Mouse (Mus musculus): ENCODE results near the gene Wfdc9. TPM values are rescaled to one million over a fixed set of nuclear protein-coding genes. Genes with fewer than 3 reads are reported as not detected.

Wfdc9 gene
- polyA plus RNA-seq (2015; fragmentation: Nextera tagmentation; extraction: Ambion mirVana), result not detected in 2 replicates

DNA sequence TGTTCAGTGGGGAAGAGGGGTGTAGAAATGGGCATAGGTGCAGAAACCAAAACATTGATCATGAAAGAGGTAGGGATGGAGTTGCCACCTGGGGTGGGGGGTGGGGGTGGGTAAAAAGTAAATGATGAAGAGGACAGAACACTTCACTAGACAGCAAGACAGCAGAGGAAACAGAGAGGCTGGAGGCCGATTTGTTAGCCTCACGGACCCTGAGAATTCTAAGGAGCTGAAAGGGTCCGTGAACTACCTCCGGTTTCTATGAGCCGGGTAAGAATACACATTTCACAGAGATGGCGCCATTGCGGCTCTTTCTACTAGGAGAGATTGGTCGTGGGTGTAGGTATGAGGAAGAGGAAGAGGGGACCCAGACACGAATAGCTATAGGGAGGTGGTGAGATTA is at the start of gene Wfdc9:
TSS of gene Wfdc9 (minus strand) at position 101 of the 400 bp plus-strand sequence.
- Histone ChIP-seq H3K36me3 (ENCODE audit: control insufficient read depth, insufficient read depth, low read length) (no peaks in the 10 kb centered on the region), H3K27ac (ENCODE audit: low read length) (no peak within 1 kb of the TSS), H3K9me3 (replicated peaks; ENCODE audit: control insufficient read depth, low read length, poor library complexity, severe bottlenecking) (no peaks in the 10 kb centered on the region), H3K4me2 (ENCODE audit: low read length) (no peak within 1 kb of the TSS), H3K4me1 (ENCODE audit: control insufficient read depth, insufficient read depth, low read length) (no peaks in the 10 kb centered on the region), H3K27me3 (ENCODE audit: control insufficient read depth, insufficient read depth, low read depth, low read length) (no peaks in the 10 kb centered on the region), H3K9ac (ENCODE audit: low read depth, low read length) (no peak within 1 kb of the TSS), H3K4me3 (ENCODE audit: low read depth, low read length) (no peak within 1 kb of the TSS)
- 79% methylated on average over 9 of the region's 9 CpGs for WGBS
- no peak for ATAC-seq

DNA sequence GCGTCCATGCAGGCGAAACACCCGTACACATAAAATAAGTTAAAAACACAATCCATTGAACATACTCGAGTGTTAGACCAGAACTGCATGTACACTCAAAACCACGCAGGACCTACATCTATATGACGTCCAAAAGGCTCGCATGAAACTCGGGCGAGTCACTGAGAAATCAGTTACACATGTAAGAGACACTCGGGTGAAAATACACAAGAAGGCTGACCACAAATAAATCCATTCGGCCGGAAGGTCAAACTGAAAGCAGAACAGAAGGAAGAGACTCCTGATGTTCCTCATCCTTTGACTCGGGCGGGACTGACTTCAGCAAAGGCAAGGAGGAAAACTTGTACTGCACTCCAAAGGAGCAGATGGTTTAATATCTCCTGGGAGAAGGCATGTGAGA is 49.6 kb upstream of the Wfdc9 start:
- H3K36me3 ChIP-seq (ENCODE audit: control insufficient read depth, insufficient read depth, low read length), result no peaks in the 10 kb centered on the region
- H3K4me3 ChIP-seq (ENCODE audit: low read depth, low read length), result no peak overlapping the region
- WGBS, result 92% methylated on average over 14 of the region's 14 CpGs
- no peaks in the 10 kb centered on the region for H3K9me3 ChIP-seq (replicated peaks; ENCODE audit: control insufficient read depth, low read length, poor library complexity, severe bottlenecking)
- no peak overlapping the region for H3K4me2 ChIP-seq (ENCODE audit: low read length)
- no peak overlapping the region for H3K9ac ChIP-seq (ENCODE audit: low read depth, low read length)
- no peaks in the 10 kb centered on the region for H3K27me3 ChIP-seq (ENCODE audit: control insufficient read depth, insufficient read depth, low read depth, low read length)
- H3K27ac ChIP-seq (ENCODE audit: low read length), result no peak overlapping the region
- ATAC-seq, result no peak
- no peaks in the 10 kb centered on the region for H3K4me1 ChIP-seq (ENCODE audit: control insufficient read depth, insufficient read depth, low read length)

GRCm38 (mm10) chr2:164705328-164705727 is 48.9 kb upstream of the Wfdc9 start:
- Histone ChIP-seq H3K27ac (ENCODE audit: low read length) (no peak overlapping the region), H3K4me2 (ENCODE audit: low read length) (no peak overlapping the region), H3K4me1 (ENCODE audit: control insufficient read depth, insufficient read depth, low read length) (no peaks in the 10 kb centered on the region), H3K36me3 (ENCODE audit: control insufficient read depth, insufficient read depth, low read length) (no peaks in the 10 kb centered on the region), H3K9ac (ENCODE audit: low read depth, low read length) (no peak overlapping the region), H3K4me3 (ENCODE audit: low read depth, low read length) (no peak overlapping the region), H3K9me3 (replicated peaks; ENCODE audit: control insufficient read depth, low read length, poor library complexity, severe bottlenecking) (no peaks in the 10 kb centered on the region), H3K27me3 (ENCODE audit: control insufficient read depth, insufficient read depth, low read depth, low read length) (no peaks in the 10 kb centered on the region)
- 91% methylated on average over 6 of the region's 6 CpGs for WGBS
- ATAC-seq, result no peak

DNA sequence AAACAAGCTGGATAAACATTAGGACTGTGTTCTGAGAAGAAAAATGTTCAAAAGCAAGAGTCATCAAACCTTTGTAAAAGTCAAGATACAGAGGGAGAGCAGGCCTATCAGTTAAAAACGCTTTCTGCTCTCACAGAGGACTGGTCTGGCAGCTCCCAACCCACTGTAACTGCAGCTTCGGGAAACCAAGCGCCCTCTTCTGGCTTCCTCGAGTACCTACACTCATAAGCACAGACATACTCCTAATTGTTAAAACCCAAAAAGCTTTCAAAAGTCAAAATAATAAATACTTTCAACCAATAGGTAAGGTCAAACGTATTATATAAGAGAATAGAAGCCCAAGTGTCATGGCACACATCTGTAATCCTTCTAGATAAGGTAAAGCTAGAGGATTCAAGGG is 47.9 kb upstream of the Wfdc9 start:
- no peak overlapping the region for H3K4me3 ChIP-seq (ENCODE audit: low read depth, low read length)
- H3K9me3 ChIP-seq (replicated peaks; ENCODE audit: control insufficient read depth, low read length, poor library complexity, severe bottlenecking), result no peaks in the 10 kb centered on the region
- WGBS, result 81% methylated on average over 5 of the region's 5 CpGs
- no peak overlapping the region for H3K9ac ChIP-seq (ENCODE audit: low read depth, low read length)
- H3K4me1 ChIP-seq (ENCODE audit: control insufficient read depth, insufficient read depth, low read length), result no peaks in the 10 kb centered on the region
- ATAC-seq, result no peak
- H3K27ac ChIP-seq (ENCODE audit: low read length), result no peak overlapping the region
- H3K27me3 ChIP-seq (ENCODE audit: control insufficient read depth, insufficient read depth, low read depth, low read length), result no peaks in the 10 kb centered on the region
- H3K4me2 ChIP-seq (ENCODE audit: low read length), result no peak overlapping the region
- H3K36me3 ChIP-seq (ENCODE audit: control insufficient read depth, insufficient read depth, low read length), result no peaks in the 10 kb centered on the region

GRCm38 (mm10) chr2:164701761-164702160 is 45.4 kb upstream of the Wfdc9 start:
- Histone ChIP-seq H3K27ac (ENCODE audit: low read length) (no peak overlapping the region), H3K27me3 (ENCODE audit: control insufficient read depth, insufficient read depth, low read depth, low read length) (no peaks in the 10 kb centered on the region), H3K4me1 (ENCODE audit: control insufficient read depth, insufficient read depth, low read length) (no peaks in the 10 kb centered on the region), H3K4me2 (ENCODE audit: low read length) (no peak overlapping the region), H3K36me3 (ENCODE audit: control insufficient read depth, insufficient read depth, low read length) (no peaks in the 10 kb centered on the region), H3K9ac (ENCODE audit: low read depth, low read length) (no peak overlapping the region), H3K9me3 (replicated peaks; ENCODE audit: control insufficient read depth, low read length, poor library complexity, severe bottlenecking) (no peaks in the 10 kb centered on the region), H3K4me3 (ENCODE audit: low read depth, low read length) (no peak overlapping the region)
- ATAC-seq, result no peak
- WGBS, result 94% methylated on average over 5 of the region's 5 CpGs

GRCm38 (mm10) chr2:164700959-164701358 is 44.6 kb upstream of the Wfdc9 start:
- WGBS, result 82% methylated on average over 5 of the region's 5 CpGs

DNA sequence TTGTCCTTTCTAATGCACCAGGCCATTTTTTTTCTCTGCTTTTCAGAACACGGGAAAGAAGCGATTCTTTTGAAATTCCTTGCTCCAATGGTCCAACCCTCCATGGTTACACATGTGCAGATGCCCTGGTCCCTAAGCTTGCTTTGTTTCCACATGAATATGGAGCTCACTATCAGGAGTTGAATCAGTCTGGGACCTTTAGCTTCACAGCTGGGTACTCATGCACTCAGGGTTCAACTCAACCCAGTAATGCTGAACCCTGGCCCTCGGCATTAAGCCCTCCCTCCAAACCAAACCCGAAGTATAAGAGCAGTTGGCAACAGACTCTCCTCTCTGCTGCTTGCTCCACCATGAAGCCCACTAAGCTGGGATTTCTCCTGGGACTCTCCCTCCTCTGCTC is 41.8 kb upstream of the Wfdc9 start, which contains the start of gene Spint4:
TSS of gene Spint4 (plus strand) at position 301 of the 400 bp plus-strand sequence.
- H3K27me3 ChIP-seq (ENCODE audit: control insufficient read depth, insufficient read depth, low read depth, low read length), result no peaks in the 10 kb centered on the region
- no peak for ATAC-seq
- H3K4me1 ChIP-seq (ENCODE audit: control insufficient read depth, insufficient read depth, low read length), result no peaks in the 10 kb centered on the region
- H3K9me3 ChIP-seq (replicated peaks; ENCODE audit: control insufficient read depth, low read length, poor library complexity, severe bottlenecking), result no peaks in the 10 kb centered on the region
- no peaks in the 10 kb centered on the region for H3K36me3 ChIP-seq (ENCODE audit: control insufficient read depth, insufficient read depth, low read length)
- H3K4me3 ChIP-seq (ENCODE audit: low read depth, low read length), result no peak within 1 kb of the TSS
- no peak within 1 kb of the TSS for H3K9ac ChIP-seq (ENCODE audit: low read depth, low read length)
- WGBS, result 70% methylated on average over 4 of the region's 4 CpGs
- no peak within 1 kb of the TSS for H3K27ac ChIP-seq (ENCODE audit: low read length)
- H3K4me2 ChIP-seq (ENCODE audit: low read length), result no peak within 1 kb of the TSS

More at GRCm38 (mm10) chr2:164700959-164701358, 44.6 kb upstream of the Wfdc9 start:
- Histone ChIP-seq H3K9ac (ENCODE audit: low read depth, low read length) (no peak overlapping the region), H3K4me1 (ENCODE audit: control insufficient read depth, insufficient read depth, low read length) (no peaks in the 10 kb centered on the region), H3K4me2 (ENCODE audit: low read length) (no peak overlapping the region), H3K27ac (ENCODE audit: low read length) (no peak overlapping the region), H3K27me3 (ENCODE audit: control insufficient read depth, insufficient read depth, low read depth, low read length) (no peaks in the 10 kb centered on the region), H3K4me3 (ENCODE audit: low read depth, low read length) (no peak overlapping the region), H3K9me3 (replicated peaks; ENCODE audit: control insufficient read depth, low read length, poor library complexity, severe bottlenecking) (no peaks in the 10 kb centered on the region), H3K36me3 (ENCODE audit: control insufficient read depth, insufficient read depth, low read length) (no peaks in the 10 kb centered on the region)
- ATAC-seq, result no peak

DNA sequence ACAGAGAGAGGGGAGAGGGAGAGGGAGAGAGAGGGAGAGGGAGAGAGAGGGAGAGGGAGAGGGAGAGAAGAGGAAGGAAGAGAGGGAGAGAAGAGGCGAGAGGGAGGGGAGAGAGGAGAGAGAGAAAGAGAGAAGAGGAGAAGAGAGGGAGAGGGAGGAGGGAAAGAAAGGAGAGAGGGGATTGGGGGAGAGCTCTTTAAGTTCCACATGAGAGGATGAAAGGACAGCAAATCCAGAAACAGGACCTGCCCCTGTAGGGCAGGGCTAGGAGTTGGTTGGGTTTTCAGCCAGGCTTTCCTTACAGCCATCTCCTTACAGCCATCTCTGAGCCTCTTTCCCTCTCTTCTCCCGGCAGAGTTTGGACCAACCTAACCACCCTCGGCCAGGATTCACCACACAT is 28.4 kb upstream of the Wfdc9 start, which contains the start of gene Wfdc13:
TSS of gene Wfdc13 (plus strand) at position 301 of the 400 bp plus-strand sequence.
- no peak for ATAC-seq
- Histone ChIP-seq H3K4me3 (ENCODE audit: low read depth, low read length) (no peak within 1 kb of the TSS), H3K36me3 (ENCODE audit: control insufficient read depth, insufficient read depth, low read length) (no peaks in the 10 kb centered on the region), H3K4me1 (ENCODE audit: control insufficient read depth, insufficient read depth, low read length) (no peaks in the 10 kb centered on the region), H3K9me3 (replicated peaks; ENCODE audit: control insufficient read depth, low read length, poor library complexity, severe bottlenecking) (no peaks in the 10 kb centered on the region), H3K9ac (ENCODE audit: low read depth, low read length) (no peak within 1 kb of the TSS), H3K27ac (ENCODE audit: low read length) (no peak within 1 kb of the TSS), H3K4me2 (ENCODE audit: low read length) (no peak within 1 kb of the TSS), H3K27me3 (ENCODE audit: control insufficient read depth, insufficient read depth, low read depth, low read length) (no peaks in the 10 kb centered on the region)
- 70% methylated on average over 3 of the region's 3 CpGs for WGBS

DNA sequence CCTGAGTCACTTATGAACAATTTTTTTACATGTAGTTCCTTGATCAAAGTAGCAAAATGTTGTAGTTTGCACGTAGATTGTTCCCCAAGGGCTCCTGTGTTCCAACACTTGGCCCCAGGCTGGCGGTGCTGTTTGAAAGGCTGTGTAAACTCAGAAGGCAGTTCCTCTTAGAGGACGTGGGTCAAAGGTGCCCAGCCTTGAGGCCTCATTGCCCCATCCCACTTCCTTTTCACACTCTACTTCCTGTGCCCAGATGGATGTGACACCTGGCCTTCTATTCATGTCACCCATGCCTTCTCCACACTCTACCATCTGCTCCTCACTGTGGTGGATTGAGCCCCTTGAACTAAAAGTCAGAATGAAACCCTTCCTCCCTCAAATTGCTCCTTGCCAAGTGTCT is 23.5 kb upstream of the Wfdc9 start:
- Histone ChIP-seq H3K36me3 (ENCODE audit: control insufficient read depth, insufficient read depth, low read length) (no peaks in the 10 kb centered on the region), H3K27ac (ENCODE audit: low read length) (no peak overlapping the region), H3K9ac (ENCODE audit: low read depth, low read length) (no peak overlapping the region), H3K4me2 (ENCODE audit: low read length) (no peak overlapping the region), H3K4me3 (ENCODE audit: low read depth, low read length) (no peak overlapping the region), H3K27me3 (ENCODE audit: control insufficient read depth, insufficient read depth, low read depth, low read length) (no peaks in the 10 kb centered on the region), H3K4me1 (ENCODE audit: control insufficient read depth, insufficient read depth, low read length) (peaks cover 6% of the 10 kb centered on the region; the same call in 1 of the 2 replicates), H3K9me3 (replicated peaks; ENCODE audit: control insufficient read depth, low read length, poor library complexity, severe bottlenecking) (no peaks in the 10 kb centered on the region)
- 69% methylated on average over 3 of the region's 3 CpGs for WGBS
- ATAC-seq, result no peak
